Mouse (Mus musculus) testis, adult 2 months (tissue): ENCODE results near the gene Tbxas1.

ENCODE experiments used
- CTCF ChIP-seq: fragments of 200-500 bp; IDR thresholded peaks from 2 replicates; pipeline ENCODE4 v1.5.1; 2012; ENCODE audit warnings: low read depth, mild to moderate bottlenecking, inconsistent platforms, low read length, moderate library complexity; ENCODE audit not compliant: control insufficient read depth, insufficient read depth, insufficient replicate concordance
- POLR2A ChIP-seq: fragments of 200-500 bp; IDR thresholded peaks from 2 replicates; pipeline ENCODE4 v1.6.1; 2012; ENCODE audit warnings: low read depth, mild to moderate bottlenecking, inconsistent platforms, low read length, moderate library complexity; ENCODE audit not compliant: control insufficient read depth

- no peak for TF ChIP-seq CTCF
- no peak for TF ChIP-seq POLR2A
Measured at GRCm38 (mm10) chr6:38826857-38827256, 48.3 kb upstream of the Tbxas1 start.
